Mouse (Mus musculus): Measurements from ENCODE around the gene Fxyd1. TPM values are rescaled to one million over a fixed set of nuclear protein-coding genes. Genes with fewer than 3 reads are reported as not detected.
A peak's percentile ranks its signal among the peaks of the same experiment; 100 is the strongest.

Fxyd1 gene
- 9.4 and 12.3 TPM in 2 replicates for polyA plus RNA-seq (2014; fragmentation: Nextera tagmentation; extraction: Ambion mirVana)

GRCm38 (mm10) chr7:31057071-31057470 lies at the start of gene Fxyd1:
Gene Fxyd1, minus strand, starts transcription at chr7:31057199.
- Histone ChIP-seq H3K36me3 (ENCODE audit: control insufficient read depth, insufficient read depth, low read length) (no peaks in the 10 kb centered on the region), H3K4me1 (ENCODE audit: control insufficient read depth, insufficient read depth, low read length) (no peaks in the 10 kb centered on the region), H3K4me2 (ENCODE audit: low read length) (no peak within 1 kb of the TSS), H3K27me3 (replicated peaks; ENCODE audit: control insufficient read depth, insufficient read depth, low read length) (peaks cover 21% of the 10 kb centered on the region), H3K9ac (ENCODE audit: low read length) (no peak within 1 kb of the TSS), H3K9me3 (replicated peaks; ENCODE audit: control insufficient read depth, low read length) (no peaks in the 10 kb centered on the region), H3K27ac (ENCODE audit: low read depth, low read length) (no peak within 1 kb of the TSS), H3K4me3 (ENCODE audit: low read depth, low read length) (no peak within 1 kb of the TSS)
- 65% methylated on average over 2 of the region's 2 CpGs for WGBS
- ATAC-seq = no peak
- no peak for DNase-seq (ENCODE audit: low spot score)

GRCm38 (mm10) chr7:31106166-31106565 lies 49.2 kb upstream of the Fxyd1 start:
- no peak overlapping the region for H3K4me3 ChIP-seq (ENCODE audit: low read depth, low read length)
- no peaks in the 10 kb centered on the region for H3K27me3 ChIP-seq (replicated peaks; ENCODE audit: control insufficient read depth, insufficient read depth, low read length)
- no peaks in the 10 kb centered on the region for H3K4me1 ChIP-seq (ENCODE audit: control insufficient read depth, insufficient read depth, low read length)
- H3K9ac ChIP-seq (ENCODE audit: low read length) = no peak overlapping the region
- no peak overlapping the region for H3K27ac ChIP-seq (ENCODE audit: low read depth, low read length)
- DNase-seq (ENCODE audit: low spot score) (no peak), ATAC-seq (no peak)
- H3K4me2 ChIP-seq (ENCODE audit: low read length) = no peak overlapping the region
- no peaks in the 10 kb centered on the region for H3K36me3 ChIP-seq (ENCODE audit: control insufficient read depth, insufficient read depth, low read length)
- H3K9me3 ChIP-seq (replicated peaks; ENCODE audit: control insufficient read depth, low read length) = no peaks in the 10 kb centered on the region
- 56% methylated on average over 3 of the region's 3 CpGs for WGBS

- Histone ChIP-seq H3K4me2 (ENCODE audit: low read length) (no peak overlapping the region), H3K9me3 (replicated peaks; ENCODE audit: control insufficient read depth, low read length) (no peaks in the 10 kb centered on the region), H3K36me3 (ENCODE audit: control insufficient read depth, insufficient read depth, low read length) (no peaks in the 10 kb centered on the region), H3K9ac (ENCODE audit: low read length) (no peak overlapping the region), H3K27ac (ENCODE audit: low read depth, low read length) (no peak overlapping the region), H3K27me3 (replicated peaks; ENCODE audit: control insufficient read depth, insufficient read depth, low read length) (no peaks in the 10 kb centered on the region), H3K4me3 (ENCODE audit: low read depth, low read length) (no peak overlapping the region), H3K4me1 (ENCODE audit: control insufficient read depth, insufficient read depth, low read length) (no peaks in the 10 kb centered on the region)
- whole genome bisulfite sequencing = 71% methylated on average over 15 of the region's 15 CpGs
- DNase-seq (ENCODE audit: low spot score) = no peak
- ATAC-seq = no peak
Observed at GRCm38 (mm10) chr7:31105061-31105768, 48.2 kb upstream of the Fxyd1 start.

GRCm38 (mm10) chr7:31100786-31101185 lies 43.8 kb upstream of the Fxyd1 start:
- no peak overlapping the region for H3K4me3 ChIP-seq (ENCODE audit: low read depth, low read length)
- no peaks in the 10 kb centered on the region for H3K27me3 ChIP-seq (replicated peaks; ENCODE audit: control insufficient read depth, insufficient read depth, low read length)
- ATAC-seq (no peak), DNase-seq (ENCODE audit: low spot score) (no peak)
- 83% methylated on average over 14 of the region's 14 CpGs for WGBS
- H3K27ac ChIP-seq (ENCODE audit: low read depth, low read length) = no peak overlapping the region
- no peak overlapping the region for H3K9ac ChIP-seq (ENCODE audit: low read length)
- no peak overlapping the region for H3K4me2 ChIP-seq (ENCODE audit: low read length)
- no peaks in the 10 kb centered on the region for H3K36me3 ChIP-seq (ENCODE audit: control insufficient read depth, insufficient read depth, low read length)
- no peaks in the 10 kb centered on the region for H3K9me3 ChIP-seq (replicated peaks; ENCODE audit: control insufficient read depth, low read length)
- H3K4me1 ChIP-seq (ENCODE audit: control insufficient read depth, insufficient read depth, low read length) = no peaks in the 10 kb centered on the region

GRCm38 (mm10) chr7:31099612-31099982 lies 42.6 kb upstream of the Fxyd1 start:
- no peaks in the 10 kb centered on the region for H3K4me1 ChIP-seq (ENCODE audit: control insufficient read depth, insufficient read depth, low read length)
- DNase-seq (ENCODE audit: low spot score) (no peak), ATAC-seq (no peak)
- no peaks in the 10 kb centered on the region for H3K9me3 ChIP-seq (replicated peaks; ENCODE audit: control insufficient read depth, low read length)
- no peaks in the 10 kb centered on the region for H3K36me3 ChIP-seq (ENCODE audit: control insufficient read depth, insufficient read depth, low read length)
- 83% methylated on average over 6 of the region's 6 CpGs for WGBS
- H3K4me2 ChIP-seq (ENCODE audit: low read length) = no peak overlapping the region
- no peak overlapping the region for H3K9ac ChIP-seq (ENCODE audit: low read length)
- H3K27ac ChIP-seq (ENCODE audit: low read depth, low read length) = no peak overlapping the region
- H3K4me3 ChIP-seq (ENCODE audit: low read depth, low read length) = no peak overlapping the region
- no peaks in the 10 kb centered on the region for H3K27me3 ChIP-seq (replicated peaks; ENCODE audit: control insufficient read depth, insufficient read depth, low read length)

- no peaks in the 10 kb centered on the region for H3K27me3 ChIP-seq (replicated peaks; ENCODE audit: control insufficient read depth, insufficient read depth, low read length)
- DNase-seq (ENCODE audit: low spot score) (no peak), ATAC-seq (no peak)
- no peak overlapping the region for H3K4me3 ChIP-seq (ENCODE audit: low read depth, low read length)
- WGBS = 80% methylated on average over 22 of the region's 22 CpGs
- H3K36me3 ChIP-seq (ENCODE audit: control insufficient read depth, insufficient read depth, low read length) = no peaks in the 10 kb centered on the region
- H3K4me2 ChIP-seq (ENCODE audit: low read length) = no peak overlapping the region
- no peak overlapping the region for H3K27ac ChIP-seq (ENCODE audit: low read depth, low read length)
- H3K9me3 ChIP-seq (replicated peaks; ENCODE audit: control insufficient read depth, low read length) = no peaks in the 10 kb centered on the region
- no peaks in the 10 kb centered on the region for H3K4me1 ChIP-seq (ENCODE audit: control insufficient read depth, insufficient read depth, low read length)
- no peak overlapping the region for H3K9ac ChIP-seq (ENCODE audit: low read length)
Observed at GRCm38 (mm10) chr7:31098697-31099611, 42.0 kb upstream of the Fxyd1 start.

GRCm38 (mm10) chr7:31097583-31098248 lies 40.7 kb upstream of the Fxyd1 start:
- peak; percentile 95 for DNase-seq (ENCODE audit: low spot score)
- H3K4me3 ChIP-seq (ENCODE audit: low read depth, low read length) = no peak overlapping the region
- H3K4me2 ChIP-seq (ENCODE audit: low read length) = peak overlapping the region; percentile 39
- H3K27ac ChIP-seq (ENCODE audit: low read depth, low read length) = no peak overlapping the region
- H3K36me3 ChIP-seq (ENCODE audit: control insufficient read depth, insufficient read depth, low read length) = no peaks in the 10 kb centered on the region
- H3K4me1 ChIP-seq (ENCODE audit: control insufficient read depth, insufficient read depth, low read length) = no peaks in the 10 kb centered on the region
- H3K27me3 ChIP-seq (replicated peaks; ENCODE audit: control insufficient read depth, insufficient read depth, low read length) = no peaks in the 10 kb centered on the region
- no peak overlapping the region; the same call in 1 of the 2 replicates for H3K9ac ChIP-seq (ENCODE audit: low read length)
- ATAC-seq = peak; percentile 96
- H3K9me3 ChIP-seq (replicated peaks; ENCODE audit: control insufficient read depth, low read length) = no peaks in the 10 kb centered on the region
- WGBS = 42% methylated on average over 20 of the region's 20 CpGs

- 74% methylated on average over 9 of the region's 9 CpGs for WGBS
- ATAC-seq (no peak), DNase-seq (ENCODE audit: low spot score) (no peak)
- H3K27ac ChIP-seq (ENCODE audit: low read depth, low read length) = no peak overlapping the region
- no peak overlapping the region for H3K4me2 ChIP-seq (ENCODE audit: low read length)
- no peak overlapping the region for H3K4me3 ChIP-seq (ENCODE audit: low read depth, low read length)
- H3K36me3 ChIP-seq (ENCODE audit: control insufficient read depth, insufficient read depth, low read length) = no peaks in the 10 kb centered on the region
- H3K27me3 ChIP-seq (replicated peaks; ENCODE audit: control insufficient read depth, insufficient read depth, low read length) = no peaks in the 10 kb centered on the region
- no peak overlapping the region for H3K9ac ChIP-seq (ENCODE audit: low read length)
- H3K4me1 ChIP-seq (ENCODE audit: control insufficient read depth, insufficient read depth, low read length) = no peaks in the 10 kb centered on the region
- no peaks in the 10 kb centered on the region for H3K9me3 ChIP-seq (replicated peaks; ENCODE audit: control insufficient read depth, low read length)
Observed at GRCm38 (mm10) chr7:31096892-31097564, 40.0 kb upstream of the Fxyd1 start.

Data from forebrain, embryonic 14.5 days (tissue).